Mouse (Mus musculus) layer of hippocampus, adult 11-12 months (tissue): ENCODE measurements around the gene Serpina5.

Source experiments
- DNase-seq: peaks from one replicate; pipeline ENCODE4 v3.0.0; 2022; ENCODE audit warnings: low spot score

Gene Serpina5

DNA sequence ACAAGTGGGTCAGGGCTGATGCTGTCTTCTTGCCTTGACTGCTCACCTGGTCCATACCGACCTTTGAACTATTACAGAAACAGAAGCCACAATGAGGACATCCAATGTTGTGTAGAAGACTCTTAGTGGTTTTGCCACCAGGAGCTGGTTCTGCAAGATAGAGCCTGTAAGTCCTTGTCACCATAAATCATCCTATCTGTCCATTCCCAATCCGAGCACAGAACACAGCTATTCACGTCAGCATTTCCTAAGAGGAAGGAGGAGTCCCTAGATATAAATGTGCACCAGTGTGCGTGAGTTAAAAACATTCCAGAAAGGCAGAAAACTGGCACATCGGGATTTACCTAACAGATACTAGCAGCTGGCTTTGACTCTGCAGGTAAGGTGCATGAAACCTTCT is 26.8 kb downstream of the Serpina5 start, which contains the start of gene Serpina3b:
Gene Serpina3b, plus strand, starts transcription at position 301 of the 400 bp plus-strand sequence.
- no peak for DNase-seq

DNA sequence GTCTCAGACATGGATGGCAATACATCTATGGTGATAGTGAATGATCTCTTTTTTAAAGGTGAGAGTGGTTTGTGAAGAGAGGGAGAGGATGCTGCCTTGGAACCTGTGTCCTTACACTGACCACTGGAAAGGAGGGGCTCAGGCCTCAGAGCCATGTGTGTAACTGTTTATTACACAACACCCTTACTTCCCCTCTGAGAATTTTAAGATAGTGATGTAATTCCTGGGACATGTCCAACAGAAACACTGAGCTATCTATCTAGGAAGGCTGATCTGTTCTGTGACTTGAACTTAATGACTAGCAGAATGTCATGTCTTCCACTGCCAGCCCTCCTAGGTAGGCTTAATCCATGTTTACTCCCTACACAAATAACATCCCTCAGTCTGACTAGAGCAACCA is 30.1 kb downstream of the Serpina5 start:
- no peak for DNase-seq

DNA sequence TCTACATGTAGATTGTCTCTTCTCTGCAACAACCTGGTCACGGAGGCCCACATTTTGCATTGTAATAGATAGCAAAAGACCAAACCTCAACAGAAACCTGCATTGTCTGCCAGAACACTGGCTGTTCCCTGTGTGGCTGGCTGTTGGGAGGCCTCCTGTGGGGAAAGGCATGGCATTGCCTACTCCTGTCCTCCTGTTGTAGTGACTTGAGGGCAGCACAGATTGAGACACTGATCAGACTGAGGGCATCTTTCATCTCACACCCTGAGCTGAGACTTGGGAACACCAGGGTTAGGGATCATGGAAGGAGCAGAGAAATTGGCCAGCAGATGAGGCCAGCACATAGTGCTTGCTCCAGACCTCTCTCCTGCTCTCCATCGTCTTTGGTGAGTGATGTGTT is 37.3 kb downstream of the Serpina5 start:
- DNase-seq: no peak

DNA sequence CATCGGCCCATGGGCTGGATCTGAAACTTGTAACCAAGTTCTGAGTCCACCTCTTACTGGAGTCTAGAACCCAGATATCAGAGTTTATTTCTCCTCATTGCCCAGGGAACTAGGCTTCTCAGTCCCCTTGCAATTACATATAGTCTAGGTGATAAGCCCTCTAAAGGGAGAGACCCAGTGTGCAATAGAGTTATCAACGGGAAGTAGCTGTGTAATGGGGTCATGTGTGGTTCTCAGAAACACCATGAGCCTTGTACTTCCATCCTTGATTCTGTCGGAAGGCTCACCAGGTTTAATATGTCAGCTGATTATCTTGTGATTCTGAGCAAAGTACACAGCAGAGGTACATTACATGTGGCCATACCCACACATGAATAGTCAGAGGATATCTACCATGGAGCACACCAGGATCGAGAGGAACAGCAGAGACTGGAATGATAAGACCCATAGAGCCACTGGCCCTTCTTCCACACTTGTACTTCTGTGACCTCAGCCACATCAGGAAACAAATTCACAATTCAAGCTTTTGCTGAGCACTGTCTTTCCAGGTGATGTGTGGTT is 39.7 kb downstream of the Serpina5 start:
- no peak for DNase-seq

DNA sequence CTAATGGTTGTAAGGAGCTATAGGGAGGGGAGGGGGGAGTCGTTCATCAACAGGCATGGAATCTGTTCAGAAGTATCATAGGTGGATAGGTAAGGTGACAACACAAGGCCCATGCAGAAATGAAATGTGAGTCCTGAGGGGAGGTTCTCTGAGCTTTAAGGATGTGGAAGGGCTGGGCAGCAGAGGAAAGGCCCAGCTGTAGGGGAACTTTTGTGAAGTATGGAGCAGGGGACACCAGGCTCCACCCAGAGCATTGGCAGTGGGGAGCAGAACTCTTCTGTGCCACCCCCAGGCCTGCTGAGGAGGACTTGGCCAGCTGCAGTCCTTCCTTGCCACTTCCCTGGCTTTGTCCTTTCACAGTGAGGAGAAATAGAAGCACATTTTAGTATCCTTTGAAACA is 40.6 kb downstream of the Serpina5 start:
- no peak for DNase-seq

DNA sequence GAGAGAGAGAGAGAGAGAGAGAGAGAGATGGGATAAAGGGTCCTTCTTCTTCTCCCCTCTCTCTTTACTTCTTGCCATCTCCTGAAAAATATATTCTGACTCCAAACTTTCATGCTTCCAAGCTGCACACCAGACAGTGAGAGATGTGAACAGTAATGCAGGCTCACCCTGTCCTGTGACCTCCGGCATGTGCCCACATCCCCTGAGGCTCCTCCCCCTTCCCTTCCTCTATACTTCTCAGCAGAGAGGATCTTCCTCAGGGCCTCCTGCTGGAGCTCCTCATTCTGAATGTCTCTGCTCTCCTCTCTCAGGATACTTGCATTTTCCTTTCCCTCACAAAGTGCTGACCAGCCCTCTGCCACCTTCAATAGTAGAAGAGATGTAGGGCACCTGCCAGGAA is 41.5 kb downstream of the Serpina5 start:
- DNase-seq: no peak

DNA sequence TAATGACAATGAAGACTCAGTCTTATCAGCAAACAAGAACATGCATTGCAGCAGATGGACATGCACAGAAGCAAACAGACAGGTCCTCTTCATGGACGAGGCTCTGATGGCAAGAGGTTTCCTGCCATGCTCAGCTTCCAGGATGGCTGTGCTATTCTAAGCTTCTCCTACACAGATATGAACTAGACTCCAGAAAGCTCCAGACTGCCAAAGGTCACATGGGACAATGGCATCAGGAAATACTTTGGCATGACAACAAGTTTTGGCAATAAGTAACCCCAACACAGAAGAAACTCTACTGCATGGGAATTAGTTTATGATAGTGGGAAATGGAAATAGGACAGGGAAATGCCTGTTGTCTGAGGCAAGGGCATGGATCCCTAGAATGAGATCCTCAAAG is 42.4 kb downstream of the Serpina5 start:
- no peak for DNase-seq

DNA sequence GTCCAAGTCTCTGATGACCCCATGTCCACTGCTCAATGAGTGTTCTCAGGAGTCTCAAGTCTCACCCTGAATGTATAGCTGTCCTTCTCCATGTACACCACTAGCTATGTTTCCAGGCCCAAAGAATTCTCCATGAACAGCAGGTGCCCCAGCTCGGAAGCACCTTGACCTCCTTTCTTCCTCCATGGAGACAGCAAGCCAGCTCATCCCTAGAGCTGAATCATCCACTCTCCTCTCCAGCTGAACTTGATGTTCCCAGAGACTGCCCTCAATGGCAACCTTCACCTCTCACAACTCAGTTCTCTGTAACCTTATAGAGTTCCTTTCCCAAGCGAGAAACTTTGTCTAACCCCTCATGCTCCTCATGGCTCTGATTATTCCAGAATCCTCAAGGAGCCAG is 44.7 kb downstream of the Serpina5 start:
- DNase-seq: no peak

DNA sequence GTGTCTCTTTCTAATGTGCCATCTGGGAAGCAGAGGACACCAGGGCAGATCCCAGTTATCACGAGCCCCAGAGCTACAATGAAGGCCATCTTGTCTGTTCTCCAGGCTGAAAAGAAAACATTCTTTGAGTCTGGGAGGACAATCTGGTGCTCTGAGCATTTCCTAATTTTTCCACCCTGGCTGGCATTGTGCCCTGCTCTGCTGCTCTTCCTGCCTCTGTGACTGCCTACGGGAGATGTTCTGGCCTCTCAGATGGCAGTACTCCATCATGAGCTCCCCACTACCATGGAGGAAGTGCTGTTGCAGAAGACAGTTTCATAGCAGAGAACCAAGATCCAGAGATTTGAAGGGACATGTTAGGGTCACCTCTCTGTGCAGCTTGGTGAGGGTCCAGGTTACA is 51.1 kb downstream of the Serpina5 start:
- peak; percentile 14 for DNase-seq

DNA sequence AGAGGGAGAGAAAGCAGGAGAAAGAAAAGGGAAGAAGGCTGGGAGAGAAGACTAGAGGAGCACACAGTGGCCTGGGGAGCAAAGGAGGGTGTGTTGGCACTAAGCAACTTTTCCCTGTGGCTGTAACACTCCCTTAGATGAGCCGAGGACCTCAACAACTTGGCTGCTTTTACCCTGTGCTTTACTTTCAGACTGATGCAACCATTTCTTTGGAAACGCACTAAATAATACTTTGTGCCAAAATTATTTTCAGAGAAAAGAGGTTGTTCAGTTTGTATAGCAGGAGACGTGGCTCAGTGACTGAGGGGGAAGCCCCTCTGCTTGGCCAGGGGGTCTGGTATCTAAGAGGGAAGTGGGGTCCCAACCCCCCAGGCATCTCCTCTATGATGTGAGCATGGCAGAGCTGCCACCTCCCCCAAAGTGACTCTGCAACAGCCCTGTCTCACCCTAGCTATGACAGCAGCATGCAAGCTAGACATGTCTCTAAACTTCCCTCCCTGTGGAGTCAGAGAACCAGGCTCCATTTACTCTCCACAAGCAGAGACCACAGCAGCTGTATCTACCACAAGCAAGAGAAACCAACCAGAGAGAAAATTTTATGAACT is 52.2 kb downstream of the Serpina5 start:
- no peak for DNase-seq

DNA sequence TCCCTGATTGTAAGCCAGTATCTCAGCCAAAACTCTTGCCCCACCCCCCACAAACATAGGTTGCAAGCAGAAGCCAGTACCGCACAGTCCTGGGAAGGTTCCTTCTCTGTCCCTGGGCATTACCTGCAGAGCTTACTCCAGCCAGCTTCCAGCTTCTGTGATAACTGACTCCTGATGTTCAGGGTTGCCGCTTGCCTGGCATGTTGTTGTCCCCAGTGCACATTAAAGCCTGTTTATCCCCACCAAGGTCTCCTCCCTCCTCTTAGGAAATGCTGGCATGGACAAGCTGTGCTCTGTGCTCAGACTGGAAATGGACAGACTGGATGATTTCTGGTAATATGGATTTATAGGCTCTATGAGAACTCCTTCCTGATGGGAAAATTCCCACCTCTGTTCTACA is 52.7 kb downstream of the Serpina5 start, which contains the start of gene Serpina3c:
Gene Serpina3c, minus strand, starts transcription at position 215 of the 400 bp plus-strand sequence.
- no peak for DNase-seq
